Mouse (Mus musculus) naive thymus-derived CD4-positive, alpha-beta T cell, adult 2 months (primary cell): ENCODE measurements around the gene Fkbp6.

Experiments used
- DNase-seq: peaks from one replicate; pipeline ENCODE4 v3.0.0-alpha.2; 2011; ENCODE audit warnings: low read depth

Fkbp6 gene

GRCm38 (mm10) chr5:135349862-135350261, at the start of gene Fkbp6:
Gene Fkbp6 (minus strand): TSS chr5:135350044.
- DNase-seq, result no peak

- no peak for DNase-seq
These were observed 49.5 kb upstream of the Fkbp6 start for GRCm38 (mm10) chr5:135399382-135399781.

- DNase-seq, result peak; percentile 72
These were observed 46.0 kb upstream of the Fkbp6 start for GRCm38 (mm10) chr5:135395826-135396225.

GRCm38 (mm10) chr5:135394004-135394823, 44.4 kb upstream of the Fkbp6 start, which contains the start of gene Pom121:
Gene Pom121 (minus strand): TSS chr5:135394546.
- peak; percentile 93 for DNase-seq

DNA sequence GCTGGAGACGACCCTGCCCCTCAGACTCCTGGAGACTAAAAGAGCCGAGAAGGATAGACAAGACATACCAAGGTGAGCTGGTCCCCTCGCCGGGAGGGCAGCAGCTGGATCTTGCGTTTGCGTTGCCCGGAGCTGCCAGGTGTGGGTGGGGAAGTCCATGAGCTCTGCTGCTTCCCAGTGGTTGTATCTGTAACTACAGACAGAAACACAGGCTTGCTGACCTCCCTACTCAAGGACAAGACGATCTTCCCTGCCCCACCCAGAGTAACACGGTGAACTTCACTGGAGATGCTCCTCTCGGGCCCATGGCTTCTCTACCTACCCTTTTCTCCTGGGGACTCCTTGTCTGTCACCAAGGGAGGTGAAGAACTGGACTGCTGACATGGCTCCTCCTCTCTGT, 33.9 kb upstream of the Fkbp6 start:
- no peak for DNase-seq

GRCm38 (mm10) chr5:135382746-135383145, 32.9 kb upstream of the Fkbp6 start:
- DNase-seq, result no peak

GRCm38 (mm10) chr5:135381356-135381925, 31.6 kb upstream of the Fkbp6 start:
- no peak for DNase-seq

DNA sequence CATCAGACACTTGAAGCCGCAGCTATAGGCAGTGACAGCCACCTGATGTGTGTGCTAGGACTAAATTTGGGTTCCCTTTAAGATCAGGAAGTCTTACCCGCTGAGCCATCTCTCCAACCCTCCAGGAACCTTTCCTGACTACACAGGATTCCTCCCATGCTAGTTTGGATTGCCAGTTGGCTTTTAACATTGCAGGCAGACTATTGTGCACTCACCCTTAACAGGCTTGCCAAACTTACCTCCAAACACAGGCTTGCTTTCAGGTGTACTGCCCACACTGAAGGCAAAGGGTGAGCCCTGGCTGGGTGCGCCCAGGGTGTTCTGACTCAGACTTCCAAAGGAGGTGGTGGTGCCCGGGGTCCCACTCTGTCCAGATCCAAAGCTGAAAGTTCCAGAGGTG, 30.8 kb upstream of the Fkbp6 start:
- no peak for DNase-seq

- no peak for DNase-seq
These were observed 26.5 kb upstream of the Fkbp6 start for GRCm38 (mm10) chr5:135376341-135376740.

GRCm38 (mm10) chr5:135375167-135375566, 25.3 kb upstream of the Fkbp6 start:
- DNase-seq, result no peak

- DNase-seq, result no peak
These were observed 23.8 kb upstream of the Fkbp6 start for GRCm38 (mm10) chr5:135373601-135374000.

DNA sequence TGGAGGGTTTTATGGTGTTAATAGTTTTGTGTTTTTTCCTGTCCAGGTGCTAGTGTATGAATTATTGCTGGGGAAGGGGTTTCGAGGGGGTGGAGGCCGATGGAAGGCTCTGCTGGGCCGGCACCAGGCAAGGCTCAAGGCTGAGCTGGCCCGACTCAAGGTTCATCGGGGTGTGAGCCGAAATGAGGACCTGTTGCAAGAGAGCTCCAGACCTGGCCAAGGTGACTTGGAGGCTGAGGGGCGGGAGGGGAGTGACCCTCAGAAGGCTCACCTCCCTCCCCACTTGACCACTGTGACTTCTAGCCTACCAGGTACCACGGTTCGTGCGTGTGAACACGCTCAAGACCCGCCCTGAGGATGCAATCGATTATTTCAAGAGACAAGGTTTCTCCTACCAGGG, 21.4 kb upstream of the Fkbp6 start:
- DNase-seq, result no peak

GRCm38 (mm10) chr5:135369787-135370654, 20.2 kb upstream of the Fkbp6 start, which contains the start of gene Nsun5:
Gene Nsun5 (plus strand): TSS chr5:135369953.
- DNase-seq, result peak; percentile 97

GRCm38 (mm10) chr5:135369196-135369595, 19.4 kb upstream of the Fkbp6 start:
- peak; percentile 36 for DNase-seq

GRCm38 (mm10) chr5:135368312-135368711, 18.5 kb upstream of the Fkbp6 start:
- DNase-seq, result peak; percentile 27

DNA sequence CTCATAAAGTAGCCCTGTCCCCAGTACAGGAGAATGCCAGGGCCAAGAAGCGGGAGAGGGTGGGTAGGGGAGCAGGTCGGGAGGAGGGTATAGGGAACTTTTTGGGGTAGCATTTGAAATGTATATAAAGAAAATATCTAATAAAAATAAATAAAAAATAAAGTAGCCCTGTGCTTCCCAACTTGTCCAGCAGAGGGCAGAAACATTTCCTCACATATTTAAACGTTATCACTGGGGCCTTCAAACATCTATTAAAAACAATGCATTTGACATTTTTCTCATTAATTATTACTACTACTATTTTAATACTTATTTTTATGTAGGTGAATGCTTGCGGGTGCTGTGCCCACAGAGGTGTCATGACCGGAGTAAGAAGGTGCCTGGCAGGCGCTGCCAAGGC, 18.0 kb upstream of the Fkbp6 start:
- peak; percentile 65 for DNase-seq

DNA sequence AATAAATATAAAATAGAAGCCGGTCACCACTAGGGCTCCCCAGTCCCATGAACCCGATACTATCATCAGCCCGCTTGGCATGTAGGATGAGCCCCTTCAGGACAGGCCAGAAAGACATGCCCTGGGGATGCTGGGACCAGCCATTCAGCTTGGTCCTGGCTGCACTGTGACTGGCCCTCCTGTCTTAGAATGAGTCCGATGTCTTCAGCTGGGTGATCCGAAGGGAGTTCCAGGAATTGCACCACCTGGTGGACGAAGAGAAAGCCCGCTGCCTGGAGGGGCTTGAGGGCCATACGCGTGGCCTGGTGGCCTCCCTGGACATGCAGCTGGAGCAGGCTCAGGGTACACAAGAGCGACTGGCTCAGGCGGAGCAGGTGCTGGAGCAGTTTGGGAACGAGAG, 13.7 kb upstream of the Fkbp6 start:
- peak; percentile 44 for DNase-seq

DNA sequence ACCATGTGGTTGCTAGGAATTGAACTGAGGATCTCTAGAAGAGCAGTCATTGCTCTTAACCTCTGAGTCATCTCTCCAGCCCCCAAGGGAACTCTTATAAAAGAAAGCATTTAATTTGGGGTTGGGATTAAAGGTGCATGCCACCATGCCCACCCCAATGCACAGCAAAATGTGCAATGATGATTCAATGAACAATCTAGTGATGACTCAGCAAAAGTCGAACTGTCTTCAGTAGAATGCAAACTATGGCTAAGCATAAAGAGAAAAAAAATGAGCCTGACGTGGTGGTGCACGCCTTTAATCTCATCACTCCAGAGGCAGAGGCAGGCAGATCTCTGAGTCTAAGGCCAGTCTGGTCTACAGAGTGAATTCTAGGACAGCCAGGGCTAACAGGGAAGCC, 12.7 kb upstream of the Fkbp6 start:
- no peak for DNase-seq

GRCm38 (mm10) chr5:135359772-135360171, 9.9 kb upstream of the Fkbp6 start:
- DNase-seq, result no peak

GRCm38 (mm10) chr5:135357556-135357955, 7.7 kb upstream of the Fkbp6 start:
- no peak for DNase-seq

DNA sequence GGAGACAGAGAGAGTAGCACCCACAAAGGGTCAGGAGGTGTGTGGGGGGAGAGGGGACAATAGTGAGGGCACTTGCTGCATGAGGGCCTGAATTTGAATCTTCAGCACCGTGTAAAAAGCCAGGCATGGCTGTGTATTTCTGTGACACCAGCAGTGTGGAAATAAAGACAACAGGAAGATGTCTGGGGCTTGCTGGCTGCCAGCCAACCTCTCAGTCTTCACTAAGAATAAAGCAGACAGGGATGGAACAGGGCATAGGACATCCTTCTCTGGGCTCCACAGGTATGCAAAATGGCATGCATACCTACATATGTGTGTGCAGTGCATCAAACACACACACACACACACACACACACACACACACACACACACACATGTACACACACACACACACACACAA, 6.2 kb upstream of the Fkbp6 start:
- no peak for DNase-seq

DNA sequence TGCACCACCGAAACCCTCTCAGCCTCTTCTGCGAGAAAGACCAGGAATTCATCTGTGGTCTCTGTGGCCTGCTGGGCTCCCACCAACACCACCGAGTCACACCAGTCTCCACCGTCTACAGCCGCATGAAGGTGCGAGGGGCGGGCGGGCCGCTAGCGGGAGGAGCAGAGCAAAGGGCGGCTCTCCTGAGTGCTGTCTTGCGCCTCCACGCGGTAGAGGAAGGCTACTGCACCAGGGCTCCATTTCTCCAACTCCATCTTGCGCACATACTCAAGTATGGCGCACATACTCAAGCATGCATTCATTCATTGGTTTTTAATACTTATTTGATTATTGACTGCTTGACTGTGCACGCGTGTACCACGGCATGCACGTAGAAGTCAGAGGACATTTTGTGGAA, 3.7 kb upstream of the Fkbp6 start:
- DNase-seq, result no peak

GRCm38 (mm10) chr5:135352995-135353394, 3.2 kb upstream of the Fkbp6 start, which contains the start of gene Trim50:
Gene Trim50 (plus strand): TSS chr5:135353295.
- DNase-seq, result no peak
